Mouse (Mus musculus) CH12.LX (cell line): ENCODE results near the gene Rcan2. TPM values are rescaled to one million over a fixed set of nuclear protein-coding genes. Genes with fewer than 3 reads are reported as not detected.

Experiments used
- DNase-seq: peaks from one replicate; pipeline ENCODE4 v3.0.0-alpha.2; 2013; ENCODE audit errors: extremely low read depth
- H3K27ac ChIP-seq: 2 replicates; pipeline ENCODE4 v1.5.1; 2012; ENCODE audit warnings: low read depth, mild to moderate bottlenecking, control low read depth, moderate library complexity; ENCODE audit not compliant: insufficient read depth
- H3K27me3 ChIP-seq: replicated peaks from 2 replicates; pipeline ENCODE3; 2012; ENCODE audit warnings: inconsistent platforms
- H3K36me3 ChIP-seq, 2 experiments: replicated peaks in 1 of 2; 2 replicates each; pipeline versions ENCODE3 to v1.6.1; 2012; ENCODE audit warnings: inconsistent platforms in 1 of 2, low read length in 1 of 2, mild to moderate bottlenecking in 1 of 2, mixed read lengths in 1 of 2, moderate library complexity in 1 of 2; ENCODE audit not compliant: control insufficient read depth in 1 of 2, insufficient read depth in 1 of 2
- H3K4me1 ChIP-seq, 2 experiments: 2 replicates each; pipeline ENCODE4 v1.6.1; 2012; ENCODE audit warnings: inconsistent platforms in 1 of 2, moderate library complexity in 1 of 2; ENCODE audit not compliant: insufficient read depth in 2 of 2, control insufficient read depth in 1 of 2
- H3K4me2 ChIP-seq: 2 replicates; pipeline ENCODE4 v1.6.1; 2012; ENCODE audit warnings: low read depth, mild to moderate bottlenecking, control low read depth; ENCODE audit not compliant: poor library complexity, insufficient read depth, severe bottlenecking
- H3K4me3 ChIP-seq, 3 experiments: fragments of 150-350 bp in 1 of 3; sonication (generic) in 1 of 3; replicated peaks in 1 of 3; 2 replicates each; pipeline versions ENCODE3 to v1.5.1; 2011 to 2012; ENCODE audit warnings: low read depth in 2 of 3, low read length in 2 of 3, mild to moderate bottlenecking in 2 of 3, moderate library complexity in 2 of 3, control low read depth in 1 of 3, improper control_type of control experiment in 1 of 3, inconsistent platforms in 1 of 3, mixed read lengths in 1 of 3; ENCODE audit not compliant: poor library complexity in 1 of 3
- H3K79me2 ChIP-seq: replicated peaks from 2 replicates; pipeline ENCODE4 v1.6.1; 2012; ENCODE audit warnings: mild to moderate bottlenecking, moderate library complexity; ENCODE audit not compliant: control insufficient read depth, poor library complexity, insufficient read depth, severe bottlenecking; ENCODE audit errors: extremely low read depth
- H3K9ac ChIP-seq: 2 replicates; pipeline ENCODE4 v1.6.1; 2012; ENCODE audit warnings: low read depth, mild to moderate bottlenecking, control low read depth, moderate library complexity; ENCODE audit not compliant: insufficient read depth
- H3K9me3 ChIP-seq: replicated peaks from 2 replicates; pipeline ENCODE3; 2012; ENCODE audit warnings: low read length, inconsistent platforms, mixed read lengths
- BHLHE40 ChIP-seq: IDR thresholded peaks from 2 replicates; pipeline ENCODE4 v1.6.1; 2011; ENCODE audit warnings: mild to moderate bottlenecking, low read depth, low read length, improper control_type of control experiment
- EP300 ChIP-seq: IDR thresholded peaks from 2 replicates; pipeline ENCODE4 v1.6.1; 2011; ENCODE audit warnings: low read length, improper control_type of control experiment
- ETS1 ChIP-seq: conservative IDR thresholded peaks from 2 replicates; pipeline ENCODE4 v1.6.1; 2012; ENCODE audit warnings: low read depth, mild to moderate bottlenecking, inconsistent platforms, low read length, improper control_type of control experiment, moderate library complexity
- IRF4 ChIP-seq: IDR thresholded peaks from 2 replicates; pipeline ENCODE4 v1.6.1; 2014; ENCODE audit warnings: low read depth, mild to moderate bottlenecking, inconsistent platforms, low read length, improper control_type of control experiment
- KAT2A ChIP-seq: IDR thresholded peaks from 2 replicates; pipeline ENCODE4 v1.6.1; 2012; ENCODE audit warnings: low read length, improper control_type of control experiment, inconsistent platforms; ENCODE audit not compliant: insufficient replicate concordance
- MAFK ChIP-seq: IDR thresholded peaks from 2 replicates; pipeline ENCODE4 v1.6.1; 2011; ENCODE audit warnings: low read length, improper control_type of control experiment; ENCODE audit not compliant: insufficient replicate concordance
- MEF2A ChIP-seq: IDR thresholded peaks from 2 replicates; pipeline ENCODE4 v1.6.1; 2014; ENCODE audit warnings: low read depth, mild to moderate bottlenecking, inconsistent platforms, low read length, improper control_type of control experiment, borderline replicate concordance
- MYC ChIP-seq: IDR thresholded peaks from 2 replicates; pipeline ENCODE4 v1.6.1; 2011; ENCODE audit warnings: low read depth, mild to moderate bottlenecking, improper control_type of control experiment, low read length
- SIN3A ChIP-seq: IDR thresholded peaks from 2 replicates; pipeline ENCODE4 v1.6.1; 2012; ENCODE audit warnings: low read length, improper control_type of control experiment, inconsistent platforms
- TBP ChIP-seq: conservative IDR thresholded peaks from 2 replicates; pipeline ENCODE4 v1.6.1; 2011; ENCODE audit warnings: low read depth, low read length, improper control_type of control experiment
- ZNF384 ChIP-seq: IDR thresholded peaks from 2 replicates; pipeline ENCODE4 v1.6.1; 2012; ENCODE audit warnings: low read depth, low read length, improper control_type of control experiment, inconsistent platforms
- dilution Hi-C: fragments of 300-500 bp; cut with MboI; formaldehyde crosslinking; loops from 2 replicates; pipeline ENCODE4 v1.14.3; 2020; ENCODE audit warnings: low sequenced_read_pairs; ENCODE audit not compliant: extremely low pct_unique_long_range_greater_than_20kb, extremely low pct_ligation_motif_present
- in situ Hi-C: fragments of 300-500 bp; cut with MboI; formaldehyde crosslinking; loops from 3 replicates; pipeline ENCODE4 v1.14.3; 2019; ENCODE audit warnings: low sequenced_read_pairs, low pct_ligation_motif_present, low pct_unique_long_range_greater_than_20kb, mixed read lengths
- polyA plus RNA-seq: library from polyadenylated mRNA; unstranded; fragments of >175 nt; gene quantifications from 2 replicates; pipeline ENCODE4 v1.2.1, GENCODE M21; 2012; ENCODE audit warnings: low read depth; ENCODE audit not compliant: insufficient read length
- total RNA-seq, 2 experiments: library from RNA; depleted of rRNA; stranded (reverse); fragments of 300-350 nt in 1 of 2; fragments of >200 nt in 1 of 2; gene quantifications; 2 replicates each; pipeline ENCODE4 v1.2.3; 2012 to 2014

The Rcan2 gene
- total and polyA plus RNA-seq, 3 experiments = 0.32 to 1.5 TPM; not detected in 1

GRCm38 (mm10) chr17:44042861-44043260 lies 241.7 kb downstream of the Rcan2 start:
- dilution Hi-C loops (no loop called here), in situ Hi-C loops (loop anchor here (25.0 kb wide), 2 partner anchors 156 to 331 kb away; no protein-coding TSS in a partner anchor)
- TF ChIP-seq MEF2A (no peak), TBP (no peak)
- no peak for DNase-seq
- Histone ChIP-seq H3K36me3 (no peaks in the 10 kb centered on the region), H3K9me3 (peaks cover 5% of the 10 kb centered on the region), H3K4me1 (no peaks in the 10 kb centered on the region), H3K9ac (no peak overlapping the region), H3K27ac (no peak overlapping the region), H3K4me2 (no peak overlapping the region), H3K27me3 (peaks cover 68% of the 10 kb centered on the region), H3K4me3 (no peak overlapping the region), H3K79me2 (no peaks in the 10 kb centered on the region)

GRCm38 (mm10) chr17:44053427-44053826 lies 252.3 kb downstream of the Rcan2 start:
- Histone ChIP-seq H3K9me3 (no peaks in the 10 kb centered on the region), H3K27ac (no peak overlapping the region), H3K4me3 (no peak overlapping the region), H3K9ac (no peak overlapping the region), H3K79me2 (no peaks in the 10 kb centered on the region), H3K36me3 (no peaks in the 10 kb centered on the region), H3K4me2 (no peak overlapping the region), H3K27me3 (peaks cover 78% of the 10 kb centered on the region), H3K4me1 (peaks cover 4 to 7% of the 10 kb centered on the region in 2 experiments)
- DNase-seq = peak; percentile 57
- dilution Hi-C loops = no loop called here
- peak; percentile 66; the same call in 1 of the 2 replicates for TF ChIP-seq EP300
- peak; percentile 72 for TF ChIP-seq BHLHE40
- peak; percentile 84 for TF ChIP-seq IRF4
- peak; percentile 79 for TF ChIP-seq MAFK
- no peak for TF ChIP-seq KAT2A
- no peak for TF ChIP-seq ETS1
- no peak for TF ChIP-seq ZNF384
- TF ChIP-seq SIN3A = no peak
- in situ Hi-C loops = no loop called here

- Histone ChIP-seq H3K4me1 (peaks cover 4 to 7% of the 10 kb centered on the region in 2 experiments), H3K9ac (no peak overlapping the region), H3K27ac (no peak overlapping the region), H3K79me2 (no peaks in the 10 kb centered on the region), H3K27me3 (peaks cover 81% of the 10 kb centered on the region), H3K36me3 (no peaks in the 10 kb centered on the region), H3K4me3 (no peak overlapping the region), H3K9me3 (peaks cover 9% of the 10 kb centered on the region), H3K4me2 (no peak overlapping the region)
- in situ Hi-C loops (no loop called here), dilution Hi-C loops (no loop called here)
- no peak for DNase-seq
- no peak for TF ChIP-seq MYC
Measured at GRCm38 (mm10) chr17:44057123-44057522, 256.0 kb downstream of the Rcan2 start.
